Mouse (Mus musculus) midbrain, postnatal 0 days (tissue): ENCODE measurements around the gene Hoxa6. TPM values are rescaled to one million over a fixed set of nuclear protein-coding genes. Genes with fewer than 3 reads are reported as not detected.
A peak's percentile ranks its signal among the peaks of the same experiment; 100 is the strongest.

ENCODE experiments used
- ATAC-seq: fragments of 200-750 bp; cut with Nextera tagmentation; 2 replicates; pipeline ENCODE4 v1.8.0; 2017; ENCODE audit warnings: moderate number of reproducible peaks, mild to moderate bottlenecking, moderate TSS enrichment, moderate library complexity; ENCODE audit not compliant: low FRiP score
- DNase-seq: peaks from one replicate; pipeline ENCODE4 v3.0.0-alpha.2; 2015; ENCODE audit warnings: low spot score
- H3K27ac ChIP-seq: fragments of 300-500 bp; sonication (generic); 2 replicates; pipeline ENCODE4 v1.5.1; 2014; ENCODE audit warnings: low read depth, mild to moderate bottlenecking, low read length, mixed read lengths
- H3K27me3 ChIP-seq: fragments of 300-500 bp; sonication (generic); 2 replicates; pipeline ENCODE4 v1.6.1; 2014; ENCODE audit warnings: low read length, control low read depth, mixed read lengths; ENCODE audit not compliant: insufficient read depth
- H3K36me3 ChIP-seq: fragments of 300-500 bp; sonication (generic); 2 replicates; pipeline ENCODE4 v1.6.1; 2014; ENCODE audit warnings: low read length, control low read depth, mixed read lengths; ENCODE audit not compliant: insufficient read depth
- H3K4me1 ChIP-seq: fragments of 300-500 bp; sonication (generic); 2 replicates; pipeline ENCODE4 v1.6.1; 2014; ENCODE audit warnings: mild to moderate bottlenecking, control low read depth, antibody characterized with exemption, low read length, mixed read lengths; ENCODE audit not compliant: insufficient read depth
- H3K4me2 ChIP-seq: fragments of 300-500 bp; sonication (generic); 2 replicates; pipeline ENCODE4 v1.6.1; 2014; ENCODE audit warnings: low read depth, mild to moderate bottlenecking, low read length, mixed read lengths; ENCODE audit not compliant: poor library complexity, severe bottlenecking
- H3K4me3 ChIP-seq: fragments of 300-500 bp; sonication (generic); 2 replicates; pipeline ENCODE4 v1.5.1; 2014; ENCODE audit warnings: low read depth, mild to moderate bottlenecking, low read length, moderate library complexity
- H3K9ac ChIP-seq: fragments of 300-500 bp; sonication (generic); replicated peaks from 2 replicates; pipeline ENCODE4 v1.6.1; 2014; ENCODE audit warnings: mild to moderate bottlenecking, low read length, moderate library complexity, mixed read lengths; ENCODE audit not compliant: poor library complexity, severe bottlenecking
- H3K9me3 ChIP-seq: fragments of 300-500 bp; sonication (generic); 2 replicates; pipeline ENCODE4 v1.6.1; 2016; ENCODE audit warnings: low read length, control low read depth
- CTCF ChIP-seq: IDR thresholded peaks from 2 replicates; pipeline ENCODE4 v1.5.1; 2016; ENCODE audit warnings: antibody characterized with exemption, mild to moderate bottlenecking
- WGBS: fragments of 180-500 bp; shearing (Covaris S2); extraction: QIAGEN DNeasy Blood & Tissue Kit; methylation state at CpG from one replicate; pipeline ENCODE4 v1.1.7; 2014; 5-methylcytosine and 5-hydroxymethylcytosine counted together
- polyA plus RNA-seq: library from polyadenylated mRNA; unstranded; fragments of >200 nt; fragmentation: Nextera tagmentation; extraction: Ambion mirVana; gene quantifications from 2 replicates; pipeline ENCODE4 v1.2.1, GENCODE M21; 2015
- total RNA-seq: library from RNA; depleted of rRNA; stranded (reverse); fragments of >200 nt; gene quantifications from 2 replicates; pipeline ENCODE4 v1.2.3, GENCODE M21; 2014

Hoxa6 gene
- total and polyA plus RNA-seq, 2 experiments from 2014 or later, result not detected

DNA sequence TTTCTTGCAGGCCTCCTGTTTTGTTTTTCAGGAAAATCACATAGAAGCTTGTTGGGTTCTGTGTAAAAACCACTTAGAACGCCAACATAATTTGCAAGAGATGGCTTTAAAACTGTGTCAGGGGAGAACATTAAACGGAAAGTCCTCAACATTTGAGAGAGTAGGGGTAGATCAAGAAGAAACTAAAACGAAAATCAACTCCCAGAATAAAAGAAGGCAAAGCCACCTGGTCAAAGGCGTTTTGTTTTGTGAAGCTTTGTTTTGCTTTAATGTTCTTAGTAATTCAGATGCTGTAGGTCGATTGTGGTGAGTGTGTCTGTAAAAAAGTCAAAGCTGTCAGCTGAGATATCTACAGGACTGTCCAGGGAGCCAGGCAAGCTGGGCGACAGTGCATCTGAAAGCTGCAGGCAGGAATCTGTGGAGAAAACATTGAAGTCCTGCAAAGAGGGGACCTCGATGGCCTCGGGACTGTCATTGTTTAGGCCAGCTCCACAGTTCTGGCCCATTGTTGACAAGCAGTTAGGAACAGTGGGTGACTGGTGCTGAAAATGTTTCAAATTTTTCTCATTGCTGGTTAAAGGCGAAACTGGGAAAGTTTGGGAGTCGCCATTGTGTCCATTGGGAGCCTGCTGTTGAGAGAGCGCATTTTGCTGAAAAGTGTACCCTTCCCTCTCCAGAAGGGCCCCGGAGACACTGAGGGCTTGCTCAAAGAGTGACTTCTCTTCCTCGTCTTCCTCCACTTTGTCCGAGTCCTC, 45.7 kb downstream of the Hoxa6 start:
- H3K9me3 ChIP-seq, result no peaks in the 10 kb centered on the region
- no peak for ATAC-seq
- H3K36me3 ChIP-seq, result no peaks in the 10 kb centered on the region
- peaks cover 86% of the 10 kb centered on the region for H3K27me3 ChIP-seq
- H3K9ac ChIP-seq, result no peak overlapping the region
- no peak for TF ChIP-seq CTCF
- no peak overlapping the region for H3K4me2 ChIP-seq
- 2% methylated on average over 14 of the region's 14 CpGs for WGBS
- peaks cover 5% of the 10 kb centered on the region; the same call in 1 of the 2 replicates for H3K4me1 ChIP-seq
- no peak for DNase-seq
- H3K4me3 ChIP-seq, result no peak overlapping the region
- H3K27ac ChIP-seq, result no peak overlapping the region

GRCm38 (mm10) chr6:52162093-52162380, 46.5 kb downstream of the Hoxa6 start:
- Histone ChIP-seq H3K9ac (no peak overlapping the region), H3K27ac (no peak overlapping the region), H3K4me2 (no peak overlapping the region), H3K27me3 (peaks cover 82% of the 10 kb centered on the region), H3K36me3 (no peaks in the 10 kb centered on the region), H3K4me3 (no peak overlapping the region), H3K4me1 (peaks cover 5% of the 10 kb centered on the region; the same call in 1 of the 2 replicates), H3K9me3 (no peaks in the 10 kb centered on the region)
- ATAC-seq (no peak), DNase-seq (no peak)
- no peak for TF ChIP-seq CTCF
- 3% methylated on average over 1 of the region's 1 CpGs for WGBS

- no peak overlapping the region for H3K4me3 ChIP-seq
- no peak for DNase-seq
- no peak overlapping the region for H3K27ac ChIP-seq
- no peaks in the 10 kb centered on the region for H3K9me3 ChIP-seq
- H3K36me3 ChIP-seq, result no peaks in the 10 kb centered on the region
- no peak for TF ChIP-seq CTCF
- 0 out of 2 replicates have a peak overlapping the region, but pooled peaks have one; percentile 12 for H3K4me2 ChIP-seq
- WGBS, result 5% methylated on average over 8 of the region's 8 CpGs
- no peak for ATAC-seq
- H3K27me3 ChIP-seq, result peaks cover 81% of the 10 kb centered on the region
- no peak overlapping the region for H3K9ac ChIP-seq
- H3K4me1 ChIP-seq, result peaks cover 5% of the 10 kb centered on the region; the same call in 1 of the 2 replicates
Observed at GRCm38 (mm10) chr6:52161336-52162092, 47.0 kb downstream of the Hoxa6 start.

- Histone ChIP-seq H3K9ac (no peak overlapping the region), H3K4me3 (no peak overlapping the region), H3K27me3 (peaks cover 81% of the 10 kb centered on the region), H3K27ac (no peak overlapping the region), H3K9me3 (no peaks in the 10 kb centered on the region), H3K4me2 (peak overlapping the region; percentile 12; the same call in 1 of the 2 replicates), H3K36me3 (no peaks in the 10 kb centered on the region), H3K4me1 (peaks cover 5% of the 10 kb centered on the region; the same call in 1 of the 2 replicates)
- no peak for DNase-seq
- WGBS, result 2% methylated on average over 30 of the region's 30 CpGs
- no peak for TF ChIP-seq CTCF
- no peak for ATAC-seq
Observed at GRCm38 (mm10) chr6:52160511-52161335, 47.8 kb downstream of the Hoxa6 start.

DNA sequence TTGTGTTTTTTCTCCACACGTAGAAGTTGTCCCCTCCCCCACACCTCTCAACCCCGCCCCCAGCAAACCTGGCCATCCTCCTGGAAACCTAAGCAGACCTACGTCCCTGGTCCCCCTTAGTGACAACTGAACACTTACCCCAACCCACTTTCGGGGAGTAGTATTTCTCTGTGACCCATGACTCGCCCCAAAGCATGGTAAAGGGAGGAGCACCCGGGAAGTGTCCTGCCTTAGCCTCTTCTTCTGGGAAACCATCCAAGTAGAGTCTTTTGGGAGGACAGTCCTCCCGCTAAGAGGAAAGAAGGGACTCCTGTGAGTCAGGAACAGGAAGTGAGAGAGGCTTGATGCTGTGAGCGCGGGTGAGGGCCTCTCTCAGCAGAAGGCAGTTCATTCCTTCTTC, 48.5 kb downstream of the Hoxa6 start:
- no peaks in the 10 kb centered on the region for H3K9me3 ChIP-seq
- ATAC-seq, result no peak
- peaks cover 5% of the 10 kb centered on the region; the same call in 1 of the 2 replicates for H3K4me1 ChIP-seq
- no peak for TF ChIP-seq CTCF
- no peaks in the 10 kb centered on the region for H3K36me3 ChIP-seq
- WGBS, result 7% methylated on average over 8 of the region's 9 CpGs
- H3K9ac ChIP-seq, result no peak overlapping the region
- H3K4me3 ChIP-seq, result no peak overlapping the region
- H3K27me3 ChIP-seq, result peaks cover 82% of the 10 kb centered on the region
- no peak for DNase-seq
- H3K4me2 ChIP-seq, result no peak overlapping the region
- H3K27ac ChIP-seq, result no peak overlapping the region
